Mouse (Mus musculus) subcutaneous adipose tissue, adult 2 months (tissue): Measurements from ENCODE around the gene Mlxipl. TPM values are rescaled to one million over a fixed set of nuclear protein-coding genes. Genes with fewer than 3 reads are reported as not detected.

Experiments used
- polyA plus RNA-seq: library from polyadenylated mRNA; depleted of rRNA; stranded (reverse); fragments of >200 nt; gene quantifications from 2 replicates; pipeline ENCODE4 v1.2.3, GENCODE M21; 2012; ENCODE audit warnings: low replicate concordance; rRNA removed

The Mlxipl gene
- 112 and 197 TPM in 2 replicates for polyA plus RNA-seq

GRCm38 (mm10) chr5:135089653-135090052 is at the start of gene Mlxipl:
Mlxipl (plus strand) TSS chr5:135089890.

GRCm38 (mm10) chr5:135063629-135064381 is 25.9 kb upstream of the Mlxipl start, which contains the start of gene Dnajc30:
Dnajc30 (plus strand) TSS chr5:135064202.

GRCm38 (mm10) chr5:135064909-135065446 is 24.7 kb upstream of the Mlxipl start, which contains the start of gene Bud23:
Bud23 (minus strand) TSS chr5:135064959.

GRCm38 (mm10) chr5:135077564-135078481 is 11.9 kb upstream of the Mlxipl start, which contains the start of gene Vps37d:
Vps37d (minus strand) TSS chr5:135078266.

GRCm38 (mm10) chr5:135149053-135149819 is 59.5 kb downstream of the Mlxipl start, which contains the start of gene Tbl2:
Tbl2 (plus strand) TSS chr5:135149657.

GRCm38 (mm10) chr5:135168063-135169062 is 78.7 kb downstream of the Mlxipl start, which contains the start of gene Bcl7b:
Bcl7b (plus strand) TSS chr5:135168283.

GRCm38 (mm10) chr5:135186621-135187348 is 97.1 kb downstream of the Mlxipl start, which contains the start of gene Baz1b:
Baz1b (plus strand) TSS chr5:135187264.

Other genes with a start within 250 kb of the Mlxipl start
- gene Tmem270, start 183.2 kb upstream of the Mlxipl start, polyA plus RNA-seq = not detected in 2 replicates
- gene Cldn13, start 174.4 kb upstream of the Mlxipl start, polyA plus RNA-seq = not detected in 2 replicates
- gene Mettl27, start 157.5 kb upstream of the Mlxipl start, polyA plus RNA-seq = 35.4 and 38.5 TPM in 2 replicates
- 0.26 and 41.1 TPM in 2 replicates for gene Cldn4, start 143.0 kb upstream of the Mlxipl start, polyA plus RNA-seq
- gene Cldn3, start 103.7 kb upstream of the Mlxipl start, polyA plus RNA-seq = 0.53 and 154 TPM in 2 replicates
- gene Abhd11, start 80.7 kb upstream of the Mlxipl start, polyA plus RNA-seq = 117 and 142 TPM in 2 replicates
- 9.5 and 18.6 TPM in 2 replicates for gene Stx1a, start 66.4 kb upstream of the Mlxipl start, polyA plus RNA-seq
- gene Dnajc30, start 25.7 kb upstream of the Mlxipl start, polyA plus RNA-seq = 29.4 and 30.9 TPM in 2 replicates
- gene Bud23, start 24.9 kb upstream of the Mlxipl start, polyA plus RNA-seq = 42.3 and 66.1 TPM in 2 replicates
- 1.4 and 9.3 TPM in 2 replicates for gene Vps37d, start 11.6 kb upstream of the Mlxipl start, polyA plus RNA-seq
- 16.2 and 19.8 TPM in 2 replicates for gene Tbl2, start 59.8 kb downstream of the Mlxipl start, polyA plus RNA-seq
- gene Bcl7b, start 78.4 kb downstream of the Mlxipl start, polyA plus RNA-seq = 49.5 and 50.4 TPM in 2 replicates
- 23.8 and 40.6 TPM in 2 replicates for gene Baz1b, start 97.4 kb downstream of the Mlxipl start, polyA plus RNA-seq
- gene Fzd9, start 161.3 kb downstream of the Mlxipl start, polyA plus RNA-seq = 0.11 and 0.36 TPM in 2 replicates